Mouse (Mus musculus) brain, embryonic 14.5 days (tissue): ENCODE measurements around the gene Gpr132. TPM values are rescaled to one million over a fixed set of nuclear protein-coding genes. Genes with fewer than 3 reads are reported as not detected.

ENCODE experiments used
- DNase-seq: peaks from one replicate; pipeline ENCODE4 v3.0.0-alpha.2; 2011; ENCODE audit warnings: low read depth
- CTCF ChIP-seq: fragments of 200-500 bp; IDR thresholded peaks from 2 replicates; pipeline ENCODE4 v1.5.1; 2012; ENCODE audit warnings: inconsistent platforms, mild to moderate bottlenecking, moderate library complexity, borderline replicate concordance; ENCODE audit not compliant: insufficient read depth, insufficient read length; ENCODE audit errors: extremely low read depth
- POLR2A ChIP-seq: fragments of 200-500 bp; IDR thresholded peaks from 2 replicates; pipeline ENCODE4 v1.6.1; 2012; ENCODE audit warnings: mild to moderate bottlenecking, inconsistent platforms, borderline replicate concordance; ENCODE audit not compliant: poor library complexity, insufficient read depth, insufficient read length, severe bottlenecking; ENCODE audit errors: extremely low read depth
- polyA plus RNA-seq: library from polyadenylated mRNA; depleted of rRNA; stranded (reverse); fragments of >200 nt; gene quantifications from 2 replicates; pipeline ENCODE4 v1.2.3, GENCODE M21; 2012

Gpr132 gene
- polyA plus RNA-seq, 1 experiment: 0.07 TPM

DNA sequence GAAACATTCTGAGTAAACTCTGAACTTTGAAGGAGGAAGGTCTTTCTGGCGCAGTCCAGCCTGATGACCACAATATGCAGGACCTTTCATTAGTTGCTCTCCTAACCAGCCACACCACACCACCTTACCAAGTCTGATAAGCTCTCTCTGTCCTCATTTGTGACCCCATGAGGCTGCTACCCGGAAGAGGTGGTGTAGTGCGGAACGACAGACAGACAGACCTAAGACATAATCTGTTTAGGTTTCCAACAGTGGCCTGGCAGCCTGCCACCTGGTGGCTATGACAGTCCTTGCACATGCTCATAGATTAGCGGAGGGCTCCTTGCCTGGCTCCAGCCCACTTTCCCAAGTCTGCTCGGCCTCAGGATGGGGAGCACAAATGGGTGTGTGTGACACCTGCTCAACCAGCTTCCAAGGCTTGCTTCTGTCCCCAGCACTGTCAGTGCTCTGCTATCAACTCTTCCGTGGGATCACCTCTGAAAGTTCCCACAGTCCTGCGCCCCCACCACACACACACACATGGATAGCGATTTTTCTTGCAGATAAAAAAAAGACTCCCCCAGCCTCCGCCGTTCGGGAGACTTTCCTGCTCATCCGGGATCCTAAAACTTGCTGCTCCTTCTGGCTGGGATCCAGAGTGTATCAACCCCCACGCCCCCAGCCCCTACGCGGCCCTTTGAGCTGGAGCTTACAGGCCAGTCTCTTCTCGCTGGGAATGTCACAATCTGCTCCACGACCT lies 5.6 kb upstream of the Gpr132 start:
- peak; percentile 75 for DNase-seq
- TF ChIP-seq POLR2A: no peak
- TF ChIP-seq CTCF: peak; percentile 88

DNA sequence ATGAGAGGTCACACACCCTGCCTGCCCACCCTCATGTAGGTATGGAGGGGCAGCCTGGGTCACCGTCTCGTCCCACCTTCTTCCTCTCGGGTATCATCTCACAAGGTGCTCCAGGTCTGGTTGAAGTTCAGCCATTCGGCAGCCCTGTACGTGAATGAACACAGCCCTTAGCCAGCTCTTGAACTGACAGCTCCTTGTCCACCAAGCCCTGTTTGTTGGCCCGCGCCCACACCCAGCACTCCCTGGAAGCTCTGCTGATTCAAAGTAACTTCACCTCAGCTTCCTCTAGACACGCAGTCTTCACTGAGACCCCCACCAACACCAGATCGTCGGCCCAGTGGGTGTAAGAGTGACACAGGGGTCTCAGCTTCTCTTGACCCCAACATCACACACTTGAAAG lies 5.0 kb upstream of the Gpr132 start:
- TF ChIP-seq CTCF: no peak
- no peak for DNase-seq

DNA sequence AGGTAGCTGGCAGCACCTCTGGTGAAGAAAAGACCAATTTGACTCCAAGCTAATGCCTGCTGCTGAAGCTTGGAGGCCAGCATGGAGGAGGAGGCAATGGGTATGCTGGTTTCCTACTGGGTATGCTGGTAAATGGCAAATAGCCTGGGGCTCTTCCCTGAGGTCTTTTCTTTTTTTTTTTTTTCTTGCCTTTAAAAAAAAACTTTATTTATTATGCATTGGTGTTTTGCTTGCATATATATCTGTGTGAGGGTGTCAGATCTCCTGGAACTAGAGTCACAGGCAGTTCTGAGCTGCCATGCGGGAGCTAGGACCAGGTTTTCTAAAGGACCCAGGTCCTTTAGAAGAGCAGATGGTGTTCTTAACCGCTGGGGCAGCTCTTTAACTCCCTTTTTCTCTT lies 3.2 kb upstream of the Gpr132 start:
- TF ChIP-seq CTCF (no peak), POLR2A (no peak)
- no peak for DNase-seq

DNA sequence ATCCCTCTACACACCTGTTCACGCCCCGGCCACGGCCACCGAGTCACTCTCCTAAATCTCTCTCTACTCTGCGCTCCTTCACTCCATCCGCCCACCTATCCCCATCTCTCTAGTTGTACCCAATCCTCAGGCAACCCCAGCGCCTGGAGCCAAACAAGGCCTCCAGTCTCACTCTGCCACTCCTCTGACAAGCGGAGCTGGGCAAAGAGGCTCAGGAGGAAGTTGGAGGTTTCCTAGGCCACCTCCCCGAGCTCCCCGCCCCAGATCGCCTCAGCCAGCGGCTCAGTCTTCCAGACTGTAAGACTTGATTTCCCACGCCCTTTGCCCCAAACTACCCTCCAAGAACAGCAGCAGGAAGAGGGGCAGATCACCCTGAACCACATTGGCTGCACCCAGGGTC lies 2.7 kb upstream of the Gpr132 start:
- no peak for TF ChIP-seq POLR2A
- TF ChIP-seq CTCF: no peak
- no peak for DNase-seq

DNA sequence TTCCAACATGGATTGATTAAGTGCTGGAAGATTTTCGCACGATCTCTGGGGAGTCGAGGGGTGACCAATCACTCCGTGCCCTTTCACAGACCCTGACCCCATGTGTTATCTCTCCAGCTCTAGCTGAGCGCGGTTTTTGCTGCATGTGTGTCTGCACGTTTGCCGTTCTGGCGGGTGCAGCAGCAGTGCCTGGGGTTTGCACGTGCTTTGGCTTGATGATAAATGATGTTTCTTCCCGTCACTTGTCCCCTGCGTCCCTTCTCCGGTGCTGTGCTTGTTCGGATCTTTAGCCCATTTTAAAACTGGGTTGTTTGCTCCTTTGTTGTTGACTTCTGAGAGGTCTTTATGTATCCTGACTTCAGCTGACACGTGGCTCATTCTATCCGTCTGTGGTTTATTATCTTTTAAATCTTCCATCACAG lies 1.8 kb upstream of the Gpr132 start:
- no peak for DNase-seq
- TF ChIP-seq CTCF (no peak), POLR2A (no peak)

DNA sequence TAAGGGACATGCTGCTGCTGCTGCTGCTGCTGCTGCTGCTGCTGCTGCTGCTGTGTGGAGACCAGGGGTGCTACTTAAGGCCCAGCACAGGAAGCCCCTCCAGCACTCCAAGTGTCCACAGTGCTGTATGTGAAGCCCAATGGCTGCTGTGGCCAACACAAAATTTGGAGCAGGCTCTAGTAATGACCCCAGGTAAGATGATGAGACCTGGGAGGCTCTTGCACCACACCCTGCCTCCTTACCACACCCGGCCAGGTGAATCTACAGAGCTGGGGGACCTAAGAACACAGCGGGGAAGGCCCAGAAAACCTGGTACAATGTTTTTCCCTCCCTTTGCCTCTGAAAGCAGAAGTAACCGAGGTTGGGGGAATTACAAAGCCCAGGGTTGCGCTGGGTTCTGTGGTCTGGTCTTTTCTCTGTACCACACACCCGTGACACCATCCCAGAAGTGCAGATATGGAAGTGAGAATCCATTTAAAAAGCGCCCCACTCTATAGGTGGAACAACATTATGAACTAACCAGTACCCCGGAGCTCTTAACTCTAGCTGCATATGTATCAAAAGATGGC lies 838 bp downstream of the Gpr132 start:
- TF ChIP-seq CTCF (no peak), POLR2A (no peak)
- DNase-seq: no peak

DNA sequence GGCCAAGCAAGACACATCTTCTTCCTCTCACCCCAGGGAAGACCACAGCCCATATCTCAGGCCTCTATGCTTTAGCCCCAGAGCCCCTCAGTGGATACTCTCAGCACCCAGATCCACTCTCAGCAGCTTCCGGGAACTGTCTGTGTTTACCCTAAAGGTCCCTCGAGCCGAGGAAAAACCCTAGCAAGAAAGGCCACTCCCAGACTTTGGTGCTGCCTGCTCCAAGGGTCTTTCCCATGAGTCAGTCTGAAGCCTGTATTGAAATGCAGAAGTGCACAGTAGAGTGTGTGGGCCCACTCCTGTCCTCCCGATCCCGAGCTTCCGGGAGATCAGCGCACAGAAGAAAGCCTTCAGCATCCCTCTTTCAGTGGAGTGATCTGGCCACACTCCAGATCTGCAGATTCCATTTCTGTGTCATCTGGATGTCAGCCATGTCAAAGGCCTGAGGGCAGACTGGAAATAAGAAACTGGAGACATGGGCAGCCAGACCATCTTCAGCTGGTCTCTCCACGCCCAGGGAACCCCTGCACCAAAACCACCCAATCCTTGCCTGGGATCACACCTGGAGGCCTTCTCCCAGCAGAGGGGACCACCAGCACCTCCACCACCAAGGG lies 1.5 kb downstream of the Gpr132 start:
- TF ChIP-seq POLR2A (no peak), CTCF (no peak)
- DNase-seq: no peak

DNA sequence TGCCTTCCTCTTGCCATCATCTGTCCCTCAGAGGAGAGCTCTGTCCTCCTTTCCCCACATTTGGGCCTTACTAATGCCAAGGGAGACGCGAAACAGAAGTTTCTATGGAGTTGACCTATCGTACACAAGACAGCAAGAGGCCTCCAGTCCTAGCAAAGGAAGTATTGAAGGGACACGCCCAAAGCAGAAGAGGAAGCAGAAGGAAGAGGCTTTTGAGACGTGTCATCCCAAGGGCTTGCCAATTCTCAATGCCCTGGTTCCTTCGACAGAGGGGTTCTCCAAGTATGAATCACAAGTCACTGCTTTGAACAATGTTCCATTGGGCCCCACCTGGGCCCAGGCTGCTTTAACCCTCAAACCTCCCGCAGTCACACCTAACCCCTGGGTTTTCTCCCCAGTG lies 3.2 kb downstream of the Gpr132 start:
- TF ChIP-seq POLR2A: no peak
- TF ChIP-seq CTCF: no peak
- no peak for DNase-seq

DNA sequence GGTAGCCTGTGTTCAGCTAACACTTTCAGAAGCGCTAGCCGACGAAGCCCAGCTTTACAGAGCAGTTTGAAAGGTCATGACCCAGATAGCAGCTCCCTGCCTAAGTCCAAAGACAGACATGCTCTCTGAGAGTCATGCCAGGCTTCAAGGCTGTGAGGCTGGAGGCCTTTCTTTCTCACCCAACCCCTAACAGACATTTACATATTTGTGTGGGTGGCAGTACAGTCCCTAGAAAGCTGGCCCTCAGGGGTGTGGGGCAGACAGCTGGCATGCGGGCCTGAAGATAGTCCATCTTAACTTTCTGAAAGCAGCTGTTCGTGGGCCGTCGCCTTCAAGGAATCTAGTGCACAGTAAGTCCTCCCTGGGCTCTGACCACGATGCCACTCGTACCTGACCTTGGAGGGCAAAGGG lies 6.1 kb downstream of the Gpr132 start:
- DNase-seq: no peak

DNA sequence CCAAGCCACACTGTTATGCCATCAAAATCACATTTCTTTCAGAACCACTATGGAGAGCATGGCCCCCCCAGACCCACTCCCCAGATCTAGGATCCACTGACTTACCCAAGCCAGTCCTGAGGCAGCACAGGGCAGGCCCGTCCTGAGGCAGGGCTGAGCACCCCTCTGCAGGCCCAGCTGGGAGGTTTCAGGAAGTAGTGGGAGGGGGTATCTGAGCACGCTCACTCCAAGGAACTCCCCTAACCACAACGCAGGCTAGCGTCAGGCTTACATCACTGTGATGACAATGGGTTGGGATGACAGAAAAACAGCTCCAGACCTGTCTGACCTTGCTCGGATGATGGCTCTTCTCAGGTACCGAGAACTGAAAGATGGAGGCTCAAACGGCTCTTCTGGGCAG lies 7.3 kb downstream of the Gpr132 start:
- DNase-seq: no peak
- no peak for TF ChIP-seq CTCF
- TF ChIP-seq POLR2A: no peak

More for the DNA sequence above, 6.1 kb downstream of the Gpr132 start:
- TF ChIP-seq CTCF: no peak
- no peak for TF ChIP-seq POLR2A

DNA sequence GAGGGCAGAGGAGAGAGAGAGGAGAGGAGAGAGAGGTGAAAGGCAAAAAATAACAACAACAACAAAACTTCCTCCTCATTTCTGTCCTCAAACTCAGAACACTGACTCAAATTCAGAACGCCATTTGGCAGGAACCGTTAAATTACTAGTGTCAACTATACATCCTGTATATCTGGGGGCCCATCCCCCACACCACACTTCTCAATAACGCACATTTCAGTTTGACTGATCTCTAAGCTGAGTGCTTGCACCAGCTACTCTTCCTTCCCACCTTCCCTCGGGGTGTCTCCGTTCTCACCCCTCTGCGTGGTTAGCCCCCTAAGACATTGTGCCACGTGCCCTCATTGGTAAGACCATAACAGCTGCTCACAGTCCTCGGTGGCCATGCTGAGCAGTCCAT lies 8.1 kb downstream of the Gpr132 start:
- DNase-seq: no peak
- no peak for TF ChIP-seq CTCF
- TF ChIP-seq POLR2A: no peak

DNA sequence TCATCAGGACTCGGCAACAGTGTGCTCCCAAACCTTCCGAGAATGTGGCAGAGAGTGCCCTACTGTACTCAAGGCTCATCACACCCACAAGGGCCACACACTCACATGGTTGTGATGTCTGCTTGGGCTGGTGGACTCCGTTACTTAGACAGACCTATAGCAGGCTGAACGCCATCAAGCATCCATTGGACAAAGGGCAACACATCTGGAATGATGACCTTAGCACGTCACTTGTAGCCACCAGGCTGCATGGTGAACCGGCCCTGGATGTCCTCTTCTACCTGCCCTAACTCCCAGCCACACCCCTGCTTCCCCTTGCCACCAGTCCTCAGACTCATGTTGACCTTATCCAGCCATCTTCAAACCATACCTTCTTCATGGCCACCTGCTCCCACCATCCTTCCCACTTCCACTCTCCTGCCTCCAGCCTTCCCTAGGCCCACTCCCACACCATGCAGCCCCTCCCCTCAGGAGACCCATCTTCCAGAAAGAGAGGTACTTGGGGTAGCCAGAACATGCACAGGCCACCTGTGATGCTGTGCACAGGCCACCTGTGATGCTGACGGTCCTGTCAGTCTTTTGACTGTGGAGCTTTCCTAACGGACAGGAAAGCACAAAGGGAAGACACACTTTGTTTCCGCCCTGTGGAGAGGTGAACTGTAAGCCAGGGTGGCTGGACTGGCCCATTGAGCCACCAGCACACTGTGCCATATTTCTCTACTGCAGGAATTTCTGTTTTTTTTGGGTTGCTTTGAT lies 9.3 kb downstream of the Gpr132 start:
- no peak for TF ChIP-seq POLR2A
- TF ChIP-seq CTCF: no peak

More for the DNA sequence above, 9.3 kb downstream of the Gpr132 start:
- no peak for DNase-seq
